Mouse (Mus musculus): ENCODE measurements around the gene Cav3. TPM values are rescaled to one million over a fixed set of nuclear protein-coding genes. Genes with fewer than 3 reads are reported as not detected.

Gene Cav3
- total RNA-seq (2021) (10 to 100 TPM; 70.8 to 82.8 TPM), polyA plus RNA-seq (2012; rRNA removed) (144 and 172 TPM in 2 replicates)
- long read RNA-seq, transcript Cav3-201 (2 exons, 1,157 nt): major isoform, 48 of 49 reads
- long read RNA-seq, partial matches to known transcripts: 0 of 49 reads
- long read RNA-seq, other reads (novel, unspliced or antisense): 1 of 49 reads

DNA sequence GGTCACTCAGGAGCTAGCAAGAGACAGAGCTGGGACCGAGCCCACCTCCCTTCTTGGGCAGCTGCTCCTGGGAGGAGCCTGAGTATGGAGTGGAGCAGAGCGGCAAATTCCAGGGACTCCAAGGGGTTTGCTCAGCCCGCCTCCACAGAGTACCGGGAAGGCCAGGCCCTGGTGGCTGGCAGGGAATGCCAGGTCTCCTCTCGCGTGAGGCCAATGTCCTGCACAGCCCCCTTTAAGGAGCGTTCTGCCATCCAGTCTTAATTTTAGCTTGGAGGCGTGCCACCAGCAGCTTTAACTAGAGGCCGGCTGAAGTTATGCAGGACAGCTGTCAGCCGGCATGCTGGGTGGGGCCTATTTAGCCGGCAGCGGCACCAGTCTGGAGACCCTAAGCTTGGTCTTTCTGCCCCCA is at the start of gene Cav3:
Cav3 (plus strand) TSS at position 165 of the 409 bp plus-strand sequence.
- H3K9ac ChIP-seq (ENCODE audit: low read depth, low read length): peak within 1 kb of the TSS; percentile 87
- intact Hi-C loops (cut with DNase I): loop anchor here (2.0 kb wide), 1 partner anchor 55 kb away; no protein-coding TSS in a partner anchor
- H3K4me1 ChIP-seq (ENCODE audit: control insufficient read depth, insufficient read depth, low read length): peaks cover 6% of the 10 kb centered on the region
- H3K4me3 ChIP-seq: peak within 1 kb of the TSS; percentile 52
- WGBS: 42% methylated on average over 12 of the region's 12 CpGs
- no peaks in the 10 kb centered on the region for H3K79me2 ChIP-seq (replicated peaks; ENCODE audit: control insufficient read depth, insufficient read depth, low read length)
- peak; percentile 63 to 79 for DNase-seq
- TF ChIP-seq POLR2A (IDR thresholded peaks at IDR 0.05; ENCODE audit: insufficient read depth, low read depth, low read length) (peak; percentile 60; the same call in 1 of the 2 replicates), EP300 (IDR thresholded peaks at IDR 0.05; ENCODE audit: insufficient read depth, low read depth, low read length) (0 out of 2 replicates have a peak, but pooled peaks have one; percentile 20), CTCF (IDR thresholded peaks at IDR 0.05) (peak; percentile 18; the same call in 1 of the 2 replicates)
- peak within 1 kb of the TSS; percentile 93 for H3K27ac ChIP-seq
- H3K36me3 ChIP-seq (ENCODE audit: control insufficient read depth, insufficient read depth, low read length): no peaks in the 10 kb centered on the region
- H3K27me3 ChIP-seq (ENCODE audit: control insufficient read depth, insufficient read depth, low read length): no peaks in the 10 kb centered on the region

DNA sequence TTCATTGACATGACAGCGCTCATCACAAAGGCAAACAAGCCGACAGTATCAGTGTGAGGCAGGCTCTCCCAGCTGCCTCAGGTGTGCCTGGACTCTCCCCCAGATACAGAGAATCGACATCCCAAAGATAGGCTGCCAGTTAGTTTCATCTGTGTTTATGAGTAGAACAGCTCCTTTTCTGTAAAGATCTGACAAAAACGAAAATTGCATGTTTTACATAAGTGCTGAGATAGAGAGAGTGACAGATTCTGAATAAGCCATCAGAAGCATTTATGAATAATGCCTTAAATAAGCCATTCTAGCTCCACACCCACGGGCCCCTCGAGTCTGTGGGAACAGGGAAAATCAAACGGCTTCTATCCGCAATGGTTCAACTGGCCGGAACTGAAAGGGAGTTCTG is 40.0 kb upstream of the Cav3 start:
- Histone ChIP-seq H3K4me3 (no peak overlapping the region), H3K36me3 (ENCODE audit: control insufficient read depth, insufficient read depth, low read length) (no peaks in the 10 kb centered on the region), H3K9ac (ENCODE audit: low read depth, low read length) (no peak overlapping the region), H3K79me2 (replicated peaks; ENCODE audit: control insufficient read depth, insufficient read depth, low read length) (no peaks in the 10 kb centered on the region), H3K27me3 (ENCODE audit: control insufficient read depth, insufficient read depth, low read length) (no peaks in the 10 kb centered on the region), H3K27ac (no peak overlapping the region), H3K4me1 (ENCODE audit: control insufficient read depth, insufficient read depth, low read length) (no peaks in the 10 kb centered on the region)
- intact Hi-C loops (cut with DNase I): no loop called here
- 72% methylated on average over 9 of the region's 9 CpGs for WGBS
- DNase-seq: no peak
- TF ChIP-seq POLR2A (IDR thresholded peaks at IDR 0.05; ENCODE audit: insufficient read depth, low read depth, low read length) (no peak), EP300 (IDR thresholded peaks at IDR 0.05; ENCODE audit: insufficient read depth, low read depth, low read length) (no peak), CTCF (IDR thresholded peaks at IDR 0.05) (no peak)

DNA sequence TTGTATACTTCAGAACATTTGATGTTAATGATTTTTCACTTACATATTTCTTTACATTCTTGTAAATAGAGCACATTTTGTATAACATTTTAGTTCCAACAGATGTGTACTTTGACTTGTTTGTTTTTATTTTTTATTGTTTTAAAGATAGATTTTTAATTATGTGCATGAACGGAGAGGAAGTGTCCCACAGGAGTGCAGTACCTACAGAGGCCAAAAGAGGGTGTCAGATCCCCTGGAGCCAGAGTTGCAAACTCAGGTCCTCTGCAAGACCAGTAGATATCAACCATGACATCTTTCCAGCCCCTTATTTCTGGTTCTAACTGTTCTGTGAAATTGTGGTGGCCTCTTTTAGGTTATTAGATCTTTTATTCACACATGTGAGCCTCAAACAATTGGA is 38.4 kb upstream of the Cav3 start:
- Histone ChIP-seq H3K27ac (no peak overlapping the region), H3K36me3 (ENCODE audit: control insufficient read depth, insufficient read depth, low read length) (no peaks in the 10 kb centered on the region), H3K4me1 (ENCODE audit: control insufficient read depth, insufficient read depth, low read length) (no peaks in the 10 kb centered on the region), H3K4me3 (no peak overlapping the region), H3K9ac (ENCODE audit: low read depth, low read length) (no peak overlapping the region), H3K27me3 (ENCODE audit: control insufficient read depth, insufficient read depth, low read length) (no peaks in the 10 kb centered on the region), H3K79me2 (replicated peaks; ENCODE audit: control insufficient read depth, insufficient read depth, low read length) (no peaks in the 10 kb centered on the region)
- 97% methylated on average over 1 of the region's 1 CpGs for whole genome bisulfite sequencing
- intact Hi-C loops (cut with DNase I): no loop called here
- TF ChIP-seq EP300 (IDR thresholded peaks at IDR 0.05; ENCODE audit: insufficient read depth, low read depth, low read length) (no peak), CTCF (IDR thresholded peaks at IDR 0.05) (peak; percentile 19; the same call in 1 of the 2 replicates)
- no peak for DNase-seq

DNA sequence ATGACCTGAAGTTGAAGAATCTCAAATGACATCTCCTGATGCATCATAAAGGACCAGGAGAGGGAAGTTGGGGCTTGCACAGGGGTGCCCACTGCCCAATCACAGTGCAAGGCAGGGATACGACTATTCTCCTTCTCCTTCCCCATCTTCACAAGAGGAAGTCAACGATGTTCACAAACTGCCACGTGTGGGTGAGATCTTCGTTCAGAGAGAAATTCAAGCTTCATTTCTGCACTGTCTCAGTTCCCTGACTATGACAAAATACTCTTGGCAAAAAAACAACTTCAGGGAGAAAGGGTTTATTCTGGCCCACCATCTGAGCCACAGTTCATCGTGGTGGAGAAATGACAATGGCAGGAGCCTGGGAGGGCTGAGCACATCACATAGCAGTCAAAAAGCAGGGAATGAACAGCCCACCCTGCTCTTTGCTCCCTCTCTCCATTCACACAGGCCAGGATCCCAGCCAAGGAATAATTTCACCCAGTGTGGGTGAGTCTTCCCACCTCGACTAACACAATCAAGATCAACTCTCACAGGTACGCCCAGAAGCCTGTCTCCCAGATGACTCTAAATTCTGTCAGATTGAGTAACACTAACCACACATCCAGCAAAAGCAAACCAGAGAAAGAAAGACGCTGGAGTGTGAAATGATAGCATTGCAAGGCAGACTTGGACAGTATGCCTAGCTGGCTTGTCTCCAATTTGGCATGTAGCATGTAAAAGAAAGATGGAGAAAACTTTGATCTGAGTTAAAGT is 35.4 kb upstream of the Cav3 start:
- Histone ChIP-seq H3K4me3 (no peak overlapping the region), H3K4me1 (ENCODE audit: control insufficient read depth, insufficient read depth, low read length) (peaks cover 1% of the 10 kb centered on the region; the same call in 1 of the 2 replicates), H3K27me3 (ENCODE audit: control insufficient read depth, insufficient read depth, low read length) (no peaks in the 10 kb centered on the region), H3K27ac (no peak overlapping the region), H3K9ac (ENCODE audit: low read depth, low read length) (no peak overlapping the region), H3K79me2 (replicated peaks; ENCODE audit: control insufficient read depth, insufficient read depth, low read length) (no peaks in the 10 kb centered on the region), H3K36me3 (ENCODE audit: control insufficient read depth, insufficient read depth, low read length) (no peaks in the 10 kb centered on the region)
- no peak for DNase-seq
- TF ChIP-seq CTCF (IDR thresholded peaks at IDR 0.05) (no peak), POLR2A (IDR thresholded peaks at IDR 0.05; ENCODE audit: insufficient read depth, low read depth, low read length) (no peak), EP300 (IDR thresholded peaks at IDR 0.05; ENCODE audit: insufficient read depth, low read depth, low read length) (no peak)
- 66% methylated on average over 8 of the region's 8 CpGs for WGBS
- intact Hi-C loops (cut with DNase I): no loop called here

GRCm38 (mm10) chr6:112426018-112426732 is 33.1 kb upstream of the Cav3 start:
- Histone ChIP-seq H3K27me3 (ENCODE audit: control insufficient read depth, insufficient read depth, low read length) (no peaks in the 10 kb centered on the region), H3K79me2 (replicated peaks; ENCODE audit: control insufficient read depth, insufficient read depth, low read length) (no peaks in the 10 kb centered on the region), H3K4me1 (ENCODE audit: control insufficient read depth, insufficient read depth, low read length) (peaks cover 1% of the 10 kb centered on the region; the same call in 1 of the 2 replicates), H3K27ac (no peak overlapping the region), H3K9ac (ENCODE audit: low read depth, low read length) (no peak overlapping the region), H3K36me3 (ENCODE audit: control insufficient read depth, insufficient read depth, low read length) (no peaks in the 10 kb centered on the region), H3K4me3 (no peak overlapping the region)
- intact Hi-C loops (cut with DNase I): no loop called here
- TF ChIP-seq POLR2A (IDR thresholded peaks at IDR 0.05; ENCODE audit: insufficient read depth, low read depth, low read length): no peak
- no peak for TF ChIP-seq EP300 (IDR thresholded peaks at IDR 0.05; ENCODE audit: insufficient read depth, low read depth, low read length)
- no peak for TF ChIP-seq CTCF (IDR thresholded peaks at IDR 0.05)
- 59% methylated on average over 6 of the region's 6 CpGs for WGBS
- no peak for DNase-seq

Measured in heart, adult 2 months (tissue).